Mouse (Mus musculus): ENCODE results near the gene Olfr889. TPM values are rescaled to one million over a fixed set of nuclear protein-coding genes. Genes with fewer than 3 reads are reported as not detected.
"Not testable (repeated sequence)": the region's sequence is repeated elsewhere in the genome, so short reads cannot be mapped to it uniquely, and the experiment has no call there.

Gene Olfr889
- total RNA-seq (2021) = not detected

DNA sequence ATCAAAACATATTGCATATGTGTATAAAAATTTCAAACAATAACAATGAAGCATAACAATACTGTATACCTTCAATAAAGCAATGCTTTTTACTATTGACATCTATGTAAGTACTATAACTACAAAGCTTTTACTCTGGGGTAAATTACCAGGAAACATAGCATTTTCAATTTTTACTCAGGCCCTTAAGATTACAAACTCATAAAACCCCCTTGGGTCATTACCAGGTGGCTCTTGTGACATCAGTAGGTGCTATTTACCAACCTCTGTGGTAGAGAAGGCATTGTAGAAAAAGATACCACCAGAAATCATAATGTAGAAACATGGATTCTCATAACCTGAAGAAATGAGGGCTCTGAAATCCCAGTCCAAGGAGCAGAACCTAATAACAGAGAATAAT is at the start of gene Olfr889:
TSS of gene Olfr889 (plus strand) at position 301 of the 400 bp plus-strand sequence.
- no peak for DNase-seq
- intact Hi-C loops (cut with DNase I) = no loop called here

DNA sequence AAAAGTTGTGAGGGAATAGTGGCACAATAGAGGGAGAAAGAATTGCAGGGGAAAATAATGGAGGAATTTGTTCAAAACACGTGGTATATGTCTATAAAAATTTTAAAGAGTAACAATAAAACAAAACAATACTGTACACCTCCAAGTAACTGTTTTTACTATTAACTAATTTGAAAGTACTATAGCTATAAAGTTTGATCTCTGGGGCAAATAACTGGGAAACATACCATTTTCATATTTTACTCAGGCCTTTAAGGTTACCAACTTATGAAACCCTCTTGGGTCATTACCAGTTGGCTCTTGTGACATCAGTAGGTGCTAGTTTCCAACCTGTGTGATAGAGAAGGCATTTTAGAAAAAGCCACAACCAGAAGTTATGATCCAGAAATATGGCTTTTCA is 31.2 kb upstream of the Olfr889 start, which contains the start of gene Olfr887:
TSS of gene Olfr887 (plus strand) at position 301 of the 400 bp plus-strand sequence.
- no peak for DNase-seq
- intact Hi-C loops (cut with DNase I) = no loop called here

GRCm38 (mm10) chr9:38107828-38108227 is 7.2 kb upstream of the Olfr889 start, which contains the start of gene Olfr888:
TSS of gene Olfr888 (plus strand) at chr9:38108128.
- no peak for DNase-seq
- intact Hi-C loops (cut with DNase I) = no loop called here

- intact Hi-C loops (cut with DNase I) = no loop called here
- no peak for DNase-seq
Observed at GRCm38 (mm10) chr9:38142217-38142616, 27.2 kb downstream of the Olfr889 start, which contains the start of gene Olfr890. TSS of gene Olfr890 (plus strand) at chr9:38142517.

- intact Hi-C loops (cut with DNase I); DNase-seq: not testable (repeated sequence)
Observed at GRCm38 (mm10) chr9:38168341-38168740, 53.3 kb downstream of the Olfr889 start.

Other genes with a start within 250 kb of the Olfr889 start
- gene Olfr145, start 218.5 kb upstream of the Olfr889 start, total RNA-seq (2021) = not detected
- not detected for gene Olfr878, start 197.4 kb upstream of the Olfr889 start, total RNA-seq (2021)
- gene Olfr881, start 123.4 kb upstream of the Olfr889 start, total RNA-seq (2021) = not detected
- not detected for gene Olfr883, start 89.4 kb upstream of the Olfr889 start, total RNA-seq (2021)
- gene Olfr884, start 68.6 kb upstream of the Olfr889 start, total RNA-seq (2021) = not detected
- gene Olfr885, start 53.9 kb upstream of the Olfr889 start, total RNA-seq (2021) = not detected
- not detected for gene Olfr887, start 31.1 kb upstream of the Olfr889 start, total RNA-seq (2021)
- not detected for gene Olfr888, start 7.1 kb upstream of the Olfr889 start, total RNA-seq (2021)
- not detected for gene Olfr890, start 27.3 kb downstream of the Olfr889 start, total RNA-seq (2021)
- not detected for gene Olfr891, start 65.6 kb downstream of the Olfr889 start, total RNA-seq (2021)
- gene Olfr893, start 93.2 kb downstream of the Olfr889 start, total RNA-seq (2021) = not detected
- not detected for gene Olfr894, start 102.9 kb downstream of the Olfr889 start, total RNA-seq (2021)
- not detected for gene Olfr143, start 137.6 kb downstream of the Olfr889 start, total RNA-seq (2021)
- not detected for gene Olfr895, start 152.7 kb downstream of the Olfr889 start, total RNA-seq (2021)
- gene Olfr896-ps1, start 175.9 kb downstream of the Olfr889 start, total RNA-seq (2021) = not detected
- not detected for gene Olfr25, start 213.9 kb downstream of the Olfr889 start, total RNA-seq (2021)
- gene Olfr898, start 233.2 kb downstream of the Olfr889 start, total RNA-seq (2021) = not detected

All from left cerebral cortex, postnatal 4 days (tissue).